Mouse (Mus musculus) layer of hippocampus, postnatal 25 days (tissue): ENCODE data around the gene Akap7. TPM values are rescaled to one million over a fixed set of nuclear protein-coding genes. Genes with fewer than 3 reads are reported as not detected.

ENCODE experiments used
- DNase-seq, 2 experiments: peaks; one replicate each; pipeline ENCODE4 v3.0.0; 2022; ENCODE audit warnings: mixed read lengths in 2 of 2, low spot score in 1 of 2; ENCODE audit errors: extremely low spot score in 1 of 2
- total RNA-seq, 2 experiments: library from RNA; stranded (reverse); gene quantifications; 2 replicates each; pipeline ENCODE4 v1.2.3; 2021

Gene Akap7
- 10 to 100 TPM; 46.3 to 51.7 TPM for total RNA-seq

GRCm38 (mm10) chr10:25307770-25308169, at the start of gene Akap7:
Gene Akap7 (minus strand): TSS chr10:25307870.
- DNase-seq, result no peak

GRCm38 (mm10) chr10:25354390-25354789, 46.7 kb upstream of the Akap7 start:
- no peak for DNase-seq

DNA sequence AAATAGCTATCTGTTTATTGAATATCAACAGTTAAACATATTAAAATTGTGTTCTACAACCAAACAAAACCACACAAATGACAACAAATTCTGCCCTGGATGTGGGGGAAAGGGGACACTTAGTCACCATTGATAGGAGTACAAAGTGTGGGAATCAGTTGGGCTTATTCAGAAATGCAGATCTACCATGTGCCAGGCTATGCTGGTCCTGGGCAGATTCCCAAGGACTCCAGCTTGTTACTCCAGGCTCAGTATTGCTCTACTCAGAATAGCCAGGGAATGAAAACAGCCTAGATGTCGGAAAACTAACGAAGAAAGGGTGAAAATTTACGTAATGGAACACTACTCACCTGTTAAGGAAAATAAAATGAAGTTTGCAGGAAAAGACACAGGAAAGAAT, 46.3 kb upstream of the Akap7 start:
- no peak for DNase-seq

GRCm38 (mm10) chr10:25342801-25343200, 35.1 kb upstream of the Akap7 start:
- no peak for DNase-seq

- no peak for DNase-seq
Observed at GRCm38 (mm10) chr10:25340675-25341074, 33.0 kb upstream of the Akap7 start.

DNA sequence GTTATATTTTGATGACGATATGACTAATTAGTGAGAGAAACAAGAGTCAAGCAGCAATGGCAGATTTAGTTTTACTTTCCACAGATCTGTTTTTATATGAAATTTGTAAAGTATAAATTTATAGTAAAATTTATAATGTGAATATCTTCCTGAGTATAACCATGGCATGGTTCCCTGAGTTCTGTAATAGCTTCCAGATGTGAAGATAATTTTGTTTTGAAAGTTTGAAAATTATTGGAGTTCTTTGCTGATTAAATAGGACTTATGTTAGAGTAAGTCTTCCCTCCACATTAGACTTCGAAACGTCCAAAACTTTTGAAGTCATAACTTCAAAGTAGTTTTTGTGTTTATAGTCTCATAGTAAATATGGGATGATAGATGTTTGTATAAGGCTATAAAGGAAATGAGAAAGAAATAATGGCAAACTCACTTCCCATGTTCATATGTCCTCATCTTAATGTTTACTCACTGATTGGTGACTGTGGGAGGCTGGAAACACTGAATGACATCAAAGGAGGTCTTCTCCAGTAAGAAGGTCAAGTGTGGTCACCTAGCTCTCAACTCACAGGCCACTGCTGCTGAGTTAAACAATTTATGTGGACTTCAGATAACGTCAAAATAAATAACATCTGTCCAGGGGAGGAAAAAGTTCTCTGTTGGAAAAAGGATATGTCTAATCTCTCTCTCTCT, 25.9 kb upstream of the Akap7 start:
- DNase-seq, result no peak

DNA sequence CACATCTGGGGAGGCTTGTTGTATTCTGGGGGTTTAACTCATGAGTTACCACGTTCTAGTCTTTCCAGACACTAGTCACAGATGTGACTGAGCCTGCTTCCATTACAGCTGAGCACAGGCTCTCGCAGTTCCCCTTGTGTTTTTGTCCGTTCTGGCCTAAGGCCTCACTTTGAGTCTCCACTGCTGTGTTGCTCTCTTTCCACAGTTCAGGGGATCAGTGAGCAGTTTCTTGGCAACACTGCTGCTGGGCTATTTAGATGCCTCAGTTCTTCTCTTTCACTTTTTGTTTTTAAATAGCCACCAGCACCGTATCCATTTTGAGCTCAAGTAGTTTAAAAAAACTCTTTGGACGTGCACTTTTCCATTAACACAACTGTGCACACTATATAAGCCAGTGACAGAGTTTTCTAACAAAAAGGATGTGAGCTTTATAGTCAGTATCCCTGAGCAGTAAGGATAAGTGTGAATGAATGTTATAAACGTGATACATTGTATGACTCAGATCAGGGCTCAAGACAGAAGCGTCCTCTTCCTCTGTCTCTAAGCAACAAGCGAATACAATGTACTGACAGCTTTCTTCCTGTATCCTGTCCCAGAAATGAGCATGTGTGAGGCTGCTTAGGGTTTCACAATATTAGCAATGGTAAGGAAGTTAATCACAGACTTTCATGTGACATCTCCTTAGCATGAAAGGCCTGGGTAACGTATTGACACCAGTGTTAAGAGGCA, 23.8 kb upstream of the Akap7 start:
- DNase-seq, result no peak

DNA sequence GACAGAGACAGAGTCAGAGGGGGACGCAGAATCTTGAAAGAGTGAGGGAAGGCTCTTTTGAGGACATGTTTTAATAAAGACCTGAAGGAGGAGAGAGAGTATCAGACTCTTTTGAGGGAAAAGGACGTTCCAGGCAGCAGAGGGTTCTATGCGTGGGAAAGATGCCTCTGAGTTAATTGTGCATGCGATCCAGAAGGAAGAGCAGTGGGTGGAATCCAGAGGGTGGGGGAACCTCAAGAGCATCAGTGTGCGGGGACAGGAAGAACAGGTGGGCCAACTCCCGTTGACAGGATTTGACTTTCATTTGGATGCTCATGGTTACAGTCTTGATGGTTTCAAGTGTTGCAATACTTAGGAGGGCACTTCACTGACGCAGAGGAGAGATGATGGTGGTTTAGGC, 22.4 kb upstream of the Akap7 start:
- no peak for DNase-seq

- no peak for DNase-seq
Observed at GRCm38 (mm10) chr10:25327511-25327910, 19.8 kb upstream of the Akap7 start.

DNA sequence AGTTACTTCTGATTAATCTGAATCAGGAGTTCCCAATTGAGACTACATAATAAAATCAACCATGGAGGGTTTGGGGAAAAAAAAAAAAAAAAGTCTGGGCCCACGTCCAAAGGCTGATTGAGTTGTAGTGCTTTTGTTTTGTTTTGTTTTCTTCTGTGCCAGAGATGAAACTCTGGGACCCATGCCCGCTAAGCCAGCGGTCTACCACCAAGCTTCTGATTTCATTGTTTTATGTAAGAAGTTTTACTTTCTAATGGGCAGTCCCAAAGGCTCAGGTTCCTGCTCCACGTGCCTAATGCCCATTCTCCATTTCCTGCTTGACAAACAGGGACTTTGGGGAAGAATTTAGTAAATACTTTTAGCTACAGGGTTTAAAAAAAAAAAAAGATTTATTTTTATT, 18.0 kb upstream of the Akap7 start:
- DNase-seq, result peak in 1 of 2 experiments; percentile 14

DNA sequence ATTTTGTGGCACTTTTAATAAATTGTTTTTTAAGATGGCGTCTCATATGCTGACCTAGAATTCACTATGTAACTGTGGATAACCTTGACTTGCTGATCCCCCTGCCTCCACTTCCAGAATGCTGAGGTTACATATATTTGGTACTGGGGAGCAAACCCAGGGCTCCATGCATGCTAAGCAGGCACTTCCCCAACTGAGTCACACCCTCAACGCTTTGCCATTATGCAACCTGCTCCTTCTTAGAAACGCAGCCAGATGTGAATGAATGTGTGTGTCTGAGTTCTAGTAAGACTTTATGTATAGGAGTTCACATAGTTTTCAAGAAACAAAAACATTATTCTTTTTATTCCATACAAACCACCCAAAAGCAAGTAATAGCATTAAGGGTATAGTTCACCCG, 13.5 kb upstream of the Akap7 start:
- DNase-seq, result no peak

DNA sequence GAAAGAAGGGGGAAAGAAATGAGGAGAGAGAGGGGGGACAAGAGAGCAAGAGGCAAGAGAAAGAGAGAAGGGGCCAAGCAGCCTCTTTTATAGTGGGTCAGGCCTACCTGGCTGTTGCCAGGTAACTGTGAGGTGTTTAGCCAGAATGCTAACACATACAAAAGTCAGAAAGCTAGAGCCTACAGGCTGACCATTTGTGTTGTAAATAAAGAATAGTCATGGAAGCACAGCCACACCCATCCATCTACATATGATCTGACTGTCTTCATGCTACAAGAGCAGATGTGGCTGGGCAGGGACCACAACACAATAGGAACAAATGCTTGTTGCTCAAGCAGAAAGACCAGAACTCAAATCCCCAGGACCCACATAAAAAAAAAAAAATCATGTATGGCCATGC, 11.9 kb upstream of the Akap7 start:
- DNase-seq, result no peak

- DNase-seq, result no peak
Observed at GRCm38 (mm10) chr10:25318405-25318804, 10.7 kb upstream of the Akap7 start.

DNA sequence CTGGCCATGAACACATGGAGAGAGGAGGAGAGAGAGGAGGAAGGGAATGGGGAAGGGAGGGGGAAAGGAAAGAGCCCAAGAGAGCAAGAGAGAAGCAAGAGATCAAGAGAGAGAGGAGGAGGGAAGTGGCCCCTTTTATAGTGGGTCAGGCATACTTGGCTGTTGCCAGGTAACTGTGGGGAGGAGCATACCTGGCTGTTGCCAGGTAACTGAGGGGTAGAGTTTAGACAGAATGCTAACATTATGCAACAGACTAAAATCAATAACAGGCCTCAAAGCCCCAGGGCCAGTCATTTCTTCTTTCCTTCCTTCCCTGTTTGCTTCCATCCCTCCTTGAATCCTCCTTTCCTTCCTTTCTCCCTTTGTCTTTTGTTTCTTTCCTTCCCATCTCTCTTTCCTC, 10.0 kb upstream of the Akap7 start:
- DNase-seq, result no peak

DNA sequence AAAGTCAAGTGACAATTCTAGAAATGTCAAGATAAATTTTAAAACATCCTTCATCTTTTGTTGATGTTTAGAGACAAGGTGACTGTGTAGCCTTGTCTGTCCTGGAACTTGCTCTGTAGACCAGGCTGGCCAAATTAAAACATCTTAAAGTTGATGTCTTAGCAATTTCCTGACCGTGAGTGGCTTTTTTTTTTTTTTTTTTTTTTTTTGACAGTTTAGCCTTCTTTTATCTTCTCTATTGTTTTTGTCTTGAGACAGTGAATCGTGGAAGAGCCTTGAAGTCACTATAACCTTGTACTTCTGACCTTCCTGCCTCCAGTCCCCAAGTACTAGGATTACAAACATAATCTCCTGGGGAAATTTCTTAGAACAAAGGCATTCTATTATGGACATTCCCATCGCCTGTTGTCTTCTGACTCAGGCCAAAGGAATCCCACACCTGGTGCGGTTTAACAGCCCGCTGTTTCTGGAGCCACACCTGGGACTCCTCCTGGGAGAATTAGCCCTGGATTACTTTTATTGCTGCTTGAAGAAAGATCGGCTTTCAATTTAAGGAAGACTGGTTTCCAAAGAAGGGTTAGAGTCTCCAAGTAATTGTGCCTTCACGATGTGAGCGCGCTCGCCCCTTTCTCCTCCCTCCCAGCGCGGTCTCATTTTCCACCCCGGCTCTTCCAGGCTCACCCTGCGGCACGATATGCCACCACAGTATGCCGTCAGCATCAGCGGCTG, 6.3 kb upstream of the Akap7 start:
- DNase-seq, result no peak

DNA sequence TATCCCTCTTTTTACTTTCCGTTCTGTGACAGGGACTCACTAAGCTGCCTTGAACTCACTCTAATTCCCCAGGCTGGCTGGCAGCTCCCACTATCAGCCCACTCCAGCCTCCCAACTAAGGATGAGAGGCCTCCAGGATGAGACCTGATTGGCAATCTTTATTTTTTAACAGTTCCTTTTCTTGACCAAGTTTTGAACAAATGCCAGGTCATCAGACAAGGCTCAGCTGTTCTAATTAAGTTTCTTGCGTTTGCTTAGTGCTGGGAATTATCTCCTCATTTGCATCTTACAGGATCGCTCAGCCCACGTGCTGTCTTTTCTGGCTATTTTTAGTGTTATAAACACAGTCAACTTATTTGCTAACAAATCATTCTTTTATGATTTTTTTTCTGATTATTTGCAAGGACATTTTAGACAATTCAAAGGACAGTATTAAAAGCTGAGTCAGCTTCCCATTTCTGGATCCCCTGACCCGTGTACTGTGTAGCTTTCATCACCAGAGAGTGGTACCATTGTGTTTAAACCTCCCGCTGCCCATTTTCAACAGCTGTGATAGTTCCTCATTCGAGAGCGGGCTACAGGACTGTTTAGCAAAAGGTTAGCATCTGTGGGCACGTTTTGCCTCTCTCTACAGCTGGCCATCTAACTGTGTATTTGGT, 4.0 kb upstream of the Akap7 start:
- no peak for DNase-seq

- DNase-seq, result no peak
Observed at GRCm38 (mm10) chr10:25310736-25311135, 3.1 kb upstream of the Akap7 start.

- DNase-seq, result no peak
Observed at GRCm38 (mm10) chr10:25309996-25310395, 2.3 kb upstream of the Akap7 start.

GRCm38 (mm10) chr10:25305146-25305545, 2.5 kb downstream of the Akap7 start:
- no peak for DNase-seq

GRCm38 (mm10) chr10:25304608-25305007, 3.1 kb downstream of the Akap7 start:
- DNase-seq, result no peak

- no peak for DNase-seq
Observed at GRCm38 (mm10) chr10:25299031-25299529, 8.6 kb downstream of the Akap7 start.
